ENCODE assay signal across 8 mouse cellular contexts in genomic region chr11:98002627-98003026, GRCm38 (mm10). TPM values are rescaled to one million over a fixed set of nuclear protein-coding genes. Genes with fewer than 3 reads are reported as not detected.
DNase-seq lines count a peak whose midpoint lies in the region; ATAC-seq and TF ChIP-seq lines count a peak whose summit lies in the region.

No protein-coding gene starts in this region.

- peak overlapping the region; percentile 29 for H3K4me2 ChIP-seq in forebrain, embryonic 12.5 days
- 0 out of 2 replicates have a peak overlapping the region, but pooled peaks have one; percentile 10 for H3K4me2 ChIP-seq in hindbrain, postnatal 0 days (ENCODE audit: low read depth, low read length)
- H3K4me2 ChIP-seq in liver, embryonic 12.5 days: peak overlapping the region; percentile 61
- peak overlapping the region; percentile 24 for H3K4me2 ChIP-seq in neural tube, embryonic 11.5 days (ENCODE audit: low read depth)

- H3K27me3 ChIP-seq in forebrain, embryonic 12.5 days: peaks cover 49% of the 10 kb centered on the region
- no peaks in the 10 kb centered on the region for H3K27me3 ChIP-seq in hindbrain, postnatal 0 days (ENCODE audit: insufficient read depth, low read length)
- peaks cover 81% of the 10 kb centered on the region for H3K27me3 ChIP-seq in liver, embryonic 12.5 days (replicated peaks)
- peaks cover 3% of the 10 kb centered on the region; the same call in 1 of the 2 replicates for H3K27me3 ChIP-seq in neural tube, embryonic 11.5 days (ENCODE audit: control insufficient read depth, insufficient read depth, low read length)
- no peaks in the 10 kb centered on the region for H3K27me3 ChIP-seq in thymus, adult 2 months (ENCODE audit: control insufficient read depth, insufficient read depth, low read length)

- DNase-seq in left cerebral cortex, adult 2 months (ENCODE audit: extremely low spot score in 1 of 2, low spot score in 2 of 2): peak in 1 of 2 experiments; percentile 66
- DNase-seq in left cerebral cortex, postnatal 36 days (ENCODE audit: low spot score in 2 of 2): no peak
- peak; percentile 87 for DNase-seq in hindbrain, postnatal 0 days (ENCODE audit: low spot score)
- peak; percentile 79 for DNase-seq in neural tube, embryonic 11.5 days (ENCODE audit: low spot score)
- peak; percentile 94 for DNase-seq in thymus, adult 2 months

- TF ChIP-seq POLR2A in thymus, adult 2 months (IDR thresholded peaks at IDR 0.05; ENCODE audit: control insufficient read depth, extremely low read depth, insufficient read depth, low read length, poor library complexity): no peak; the same call in 1 of the 2 replicates

- intact Hi-C loops in left cerebral cortex, adult 2 months (cut with DNase I): no loop called here
- intact Hi-C loops in left cerebral cortex, postnatal 36 days (cut with DNase I): no loop called here

- peak; percentile 80 for TF ChIP-seq CTCF in left cerebral cortex, adult 2 months (IDR thresholded peaks at IDR 0.05)
- TF ChIP-seq CTCF in hindbrain, postnatal 0 days (IDR thresholded peaks at IDR 0.05; ENCODE audit: low read depth): peak; percentile 86
- peak; percentile 83; the same call in 1 of the 2 replicates for TF ChIP-seq CTCF in thymus, adult 2 months (IDR thresholded peaks at IDR 0.05; ENCODE audit: borderline replicate concordance, control insufficient read depth, extremely low read depth, insufficient read depth, low read length, poor library complexity)

- H3K27ac ChIP-seq in left cerebral cortex, adult 2 months: peak overlapping the region; percentile 70
- no peak overlapping the region for H3K27ac ChIP-seq in brown adipose tissue, adult 24 weeks (replicated peaks; ENCODE audit: low read depth, low read length)
- H3K27ac ChIP-seq in forebrain, embryonic 12.5 days: no peak overlapping the region
- H3K27ac ChIP-seq in hindbrain, postnatal 0 days: no peak overlapping the region
- no peak overlapping the region for H3K27ac ChIP-seq in liver, embryonic 12.5 days
- H3K27ac ChIP-seq in neural tube, embryonic 11.5 days (ENCODE audit: low read depth, low read length): no peak overlapping the region
- peak overlapping the region; percentile 99 for H3K27ac ChIP-seq in thymus, adult 2 months (ENCODE audit: control insufficient read depth, insufficient read depth, low read length)

- H3K4me3 ChIP-seq in left cerebral cortex, adult 2 months: no peak overlapping the region
- peak overlapping the region; percentile 52 for H3K4me3 ChIP-seq in brown adipose tissue, adult 24 weeks (ENCODE audit: insufficient read depth, low read depth, low read length)
- no peak overlapping the region for H3K4me3 ChIP-seq in forebrain, embryonic 12.5 days (replicated peaks)
- H3K4me3 ChIP-seq in hindbrain, postnatal 0 days (ENCODE audit: low read length): no peak overlapping the region
- peak overlapping the region; percentile 38 for H3K4me3 ChIP-seq in liver, embryonic 12.5 days
- no peak overlapping the region for H3K4me3 ChIP-seq in neural tube, embryonic 11.5 days (ENCODE audit: low read depth, low read length)
- H3K4me3 ChIP-seq in thymus, adult 2 months (ENCODE audit: control insufficient read depth, insufficient read depth, low read length): peak overlapping the region; percentile 26

- peaks cover 37% of the 10 kb centered on the region for H3K36me3 ChIP-seq in forebrain, embryonic 12.5 days (replicated peaks)
- peaks cover 13% of the 10 kb centered on the region; the same call in 1 of the 2 replicates for H3K36me3 ChIP-seq in hindbrain, postnatal 0 days (ENCODE audit: insufficient read depth, low read length)
- no peaks in the 10 kb centered on the region for H3K36me3 ChIP-seq in liver, embryonic 12.5 days
- peaks cover 6% of the 10 kb centered on the region; the same call in 1 of the 2 replicates for H3K36me3 ChIP-seq in neural tube, embryonic 11.5 days (ENCODE audit: control insufficient read depth, insufficient read depth, low read length)
- H3K36me3 ChIP-seq in thymus, adult 2 months (ENCODE audit: control insufficient read depth, insufficient read depth, low read length): no peaks in the 10 kb centered on the region

- ATAC-seq in forebrain, embryonic 12.5 days (ENCODE audit: low FRiP score): peak; percentile 11; the same call in 1 of the 2 replicates
- ATAC-seq in hindbrain, postnatal 0 days: 0 out of 2 replicates have a peak, but pooled peaks have one; percentile 24
- no peak for ATAC-seq in liver, embryonic 12.5 days
- no peak for ATAC-seq in neural tube, embryonic 11.5 days (ENCODE audit: insufficient read depth, low FRiP score, low TSS enrichment)

- 0 out of 2 replicates have a peak overlapping the region, but pooled peaks have one; percentile 26 for H3K9ac ChIP-seq in forebrain, embryonic 12.5 days
- H3K9ac ChIP-seq in hindbrain, postnatal 0 days (replicated peaks; ENCODE audit: low read length): no peak overlapping the region
- H3K9ac ChIP-seq in liver, embryonic 12.5 days: peak overlapping the region; percentile 18; the same call in 1 of the 2 replicates
- H3K9ac ChIP-seq in neural tube, embryonic 11.5 days (ENCODE audit: low read length): no peak overlapping the region; the same call in 1 of the 2 replicates

- no peaks in the 10 kb centered on the region for H3K9me3 ChIP-seq in forebrain, embryonic 12.5 days
- H3K9me3 ChIP-seq in hindbrain, postnatal 0 days (ENCODE audit: low read length): no peaks in the 10 kb centered on the region
- no peaks in the 10 kb centered on the region for H3K9me3 ChIP-seq in liver, embryonic 12.5 days (replicated peaks)
- H3K9me3 ChIP-seq in neural tube, embryonic 11.5 days (ENCODE audit: control insufficient read depth, low read length): no peaks in the 10 kb centered on the region

- WGBS in forebrain, embryonic 12.5 days: 5% methylated on average over 12 of the region's 12 CpGs
- WGBS in hindbrain, postnatal 0 days: 17% methylated on average over 12 of the region's 12 CpGs
- WGBS in liver, embryonic 12.5 days (ENCODE audit: insufficient replicate concordance): 6% methylated on average over 12 of the region's 12 CpGs
- 6% methylated on average over 12 of the region's 12 CpGs for WGBS in neural tube, embryonic 11.5 days
- 55% methylated on average over 12 of the region's 12 CpGs for WGBS in thymus, adult 2 months

- H3K4me1 ChIP-seq in brown adipose tissue, adult 24 weeks (ENCODE audit: control insufficient read depth, insufficient read depth, insufficient read length, low read length): no peaks in the 10 kb centered on the region
- peaks cover 36% of the 10 kb centered on the region for H3K4me1 ChIP-seq in forebrain, embryonic 12.5 days
- H3K4me1 ChIP-seq in hindbrain, postnatal 0 days (ENCODE audit: insufficient read depth, low read length): no peaks in the 10 kb centered on the region
- peaks cover 30% of the 10 kb centered on the region for H3K4me1 ChIP-seq in liver, embryonic 12.5 days
- no peaks in the 10 kb centered on the region for H3K4me1 ChIP-seq in neural tube, embryonic 11.5 days (ENCODE audit: control insufficient read depth, insufficient read depth, low read length)
- H3K4me1 ChIP-seq in thymus, adult 2 months (replicated peaks; ENCODE audit: control insufficient read depth, insufficient read depth, low read length): peaks cover 55% of the 10 kb centered on the region

RNA-seq across cellular contexts. Expression of gene Arl5c, which starts 6.6 kb away (rescaled TPM):
- 1 to 10 TPM; 1.2 TPM for total RNA-seq in left cerebral cortex, adult 2 months (2021)
- 1 to 10 TPM in 1 of 2 experiments, under 1 TPM in 1; 0.93 to 1.7 TPM for total RNA-seq in left cerebral cortex, postnatal 36 days (2021)
- 0.87 TPM in 1 of 2 replicates, not detected in the other for polyA plus RNA-seq in brown adipose tissue, adult 24 weeks (2012; ENCODE audit: insufficient read depth, insufficient read length, missing spikeins)
- polyA plus RNA-seq in forebrain, embryonic 12.5 days (2016; fragmentation: Nextera tagmentation; extraction: Ambion mirVana): 7.0 and 7.8 TPM in 2 replicates
- total RNA-seq in hindbrain, postnatal 0 days (2014; rRNA removed): 2.0 and 2.6 TPM in 2 replicates
- polyA plus RNA-seq in hindbrain, postnatal 0 days (2015; fragmentation: Nextera tagmentation; extraction: Ambion mirVana): 3.6 and 4.8 TPM in 2 replicates
- 15.6 and 17.1 TPM in 2 replicates for polyA plus RNA-seq in liver, embryonic 12.5 days (2016; fragmentation: Nextera tagmentation; extraction: Ambion mirVana)
- 10.6 and 14.1 TPM in 2 replicates for polyA plus RNA-seq in neural tube, embryonic 11.5 days (2014; fragmentation: Nextera tagmentation; extraction: Ambion mirVana)
- 181 and 217 TPM in 2 replicates for polyA plus RNA-seq in thymus, adult 2 months (2012; rRNA removed)

RNA-seq across cellular contexts. Expression of gene Plxdc1, which starts 16.4 kb away (rescaled TPM):
- total RNA-seq in left cerebral cortex, adult 2 months (2021): 10 to 100 TPM; 35.2 to 37.1 TPM
- 10 to 100 TPM; 26.3 to 39.3 TPM for total RNA-seq in left cerebral cortex, postnatal 36 days (2021)
- polyA plus RNA-seq in brown adipose tissue, adult 24 weeks (2012; ENCODE audit: insufficient read depth, insufficient read length, missing spikeins): 0.38 and 0.55 TPM in 2 replicates
- polyA plus RNA-seq in forebrain, embryonic 12.5 days (2016; fragmentation: Nextera tagmentation; extraction: Ambion mirVana): 0.22 and 0.33 TPM in 2 replicates
- total RNA-seq in hindbrain, postnatal 0 days (2014; rRNA removed): 1.5 and 3.8 TPM in 2 replicates
- polyA plus RNA-seq in hindbrain, postnatal 0 days (2015; fragmentation: Nextera tagmentation; extraction: Ambion mirVana): 4.2 and 4.6 TPM in 2 replicates
- polyA plus RNA-seq in liver, embryonic 12.5 days (2016; fragmentation: Nextera tagmentation; extraction: Ambion mirVana): 0.33 and 0.38 TPM in 2 replicates
- 0.24 TPM in 1 of 2 replicates, not detected in the other for polyA plus RNA-seq in neural tube, embryonic 11.5 days (2014; fragmentation: Nextera tagmentation; extraction: Ambion mirVana)
- 77.5 and 94.1 TPM in 2 replicates for polyA plus RNA-seq in thymus, adult 2 months (2012; rRNA removed)

RNA-seq across cellular contexts. Expression of gene Cacnb1, which starts 20.2 kb away (rescaled TPM):
- total RNA-seq in left cerebral cortex, adult 2 months (2021): 100 to 1,000 TPM; 150 to 170 TPM
- total RNA-seq in left cerebral cortex, postnatal 36 days (2021): 100 to 1,000 TPM; 149 to 163 TPM
- 2.6 and 3.4 TPM in 2 replicates for polyA plus RNA-seq in brown adipose tissue, adult 24 weeks (2012; ENCODE audit: insufficient read depth, insufficient read length, missing spikeins)
- 22.5 and 29.3 TPM in 2 replicates for polyA plus RNA-seq in forebrain, embryonic 12.5 days (2016; fragmentation: Nextera tagmentation; extraction: Ambion mirVana)
- 83.4 and 84.4 TPM in 2 replicates for total RNA-seq in hindbrain, postnatal 0 days (2014; rRNA removed)
- polyA plus RNA-seq in hindbrain, postnatal 0 days (2015; fragmentation: Nextera tagmentation; extraction: Ambion mirVana): 43.1 and 51.0 TPM in 2 replicates
- polyA plus RNA-seq in liver, embryonic 12.5 days (2016; fragmentation: Nextera tagmentation; extraction: Ambion mirVana): 0.95 and 1.0 TPM in 2 replicates
- 15.2 and 15.8 TPM in 2 replicates for polyA plus RNA-seq in neural tube, embryonic 11.5 days (2014; fragmentation: Nextera tagmentation; extraction: Ambion mirVana)
- 27.1 and 32.9 TPM in 2 replicates for polyA plus RNA-seq in thymus, adult 2 months (2012; rRNA removed)

RNA-seq across cellular contexts. Expression of gene Rpl19, which starts 23.9 kb away (rescaled TPM):
- total RNA-seq in left cerebral cortex, adult 2 months (2021): 100 to 1,000 TPM; 560 to 591 TPM
- total RNA-seq in left cerebral cortex, postnatal 36 days (2021): 100 to 1,000 TPM; 524 to 620 TPM
- 937 and 961 TPM in 2 replicates for polyA plus RNA-seq in brown adipose tissue, adult 24 weeks (2012; ENCODE audit: insufficient read depth, insufficient read length, missing spikeins)
- polyA plus RNA-seq in forebrain, embryonic 12.5 days (2016; fragmentation: Nextera tagmentation; extraction: Ambion mirVana): 737 and 747 TPM in 2 replicates
- total RNA-seq in hindbrain, postnatal 0 days (2014; rRNA removed): 462 and 515 TPM in 2 replicates
- 650 and 673 TPM in 2 replicates for polyA plus RNA-seq in hindbrain, postnatal 0 days (2015; fragmentation: Nextera tagmentation; extraction: Ambion mirVana)
- polyA plus RNA-seq in liver, embryonic 12.5 days (2016; fragmentation: Nextera tagmentation; extraction: Ambion mirVana): 869 and 913 TPM in 2 replicates
- 926 and 968 TPM in 2 replicates for polyA plus RNA-seq in neural tube, embryonic 11.5 days (2014; fragmentation: Nextera tagmentation; extraction: Ambion mirVana)
- 1,012 and 1,033 TPM in 2 replicates for polyA plus RNA-seq in thymus, adult 2 months (2012; rRNA removed)

RNA-seq across cellular contexts. Expression of gene Stac2, which starts 50.6 kb away (rescaled TPM):
- 10 to 100 TPM; 97.3 to 99.9 TPM for total RNA-seq in left cerebral cortex, adult 2 months (2021)
- total RNA-seq in left cerebral cortex, postnatal 36 days (2021): 100 to 1,000 TPM in 1 of 2 experiments, 10 to 100 TPM in 1; 69.6 to 102 TPM
- 0.44 TPM in 1 of 2 replicates, not detected in the other for polyA plus RNA-seq in brown adipose tissue, adult 24 weeks (2012; ENCODE audit: insufficient read depth, insufficient read length, missing spikeins)
- 1.6 TPM in 2 replicates for polyA plus RNA-seq in forebrain, embryonic 12.5 days (2016; fragmentation: Nextera tagmentation; extraction: Ambion mirVana)
- total RNA-seq in hindbrain, postnatal 0 days (2014; rRNA removed): 4.4 and 6.9 TPM in 2 replicates
- 5.8 and 6.1 TPM in 2 replicates for polyA plus RNA-seq in hindbrain, postnatal 0 days (2015; fragmentation: Nextera tagmentation; extraction: Ambion mirVana)
- polyA plus RNA-seq in liver, embryonic 12.5 days (2016; fragmentation: Nextera tagmentation; extraction: Ambion mirVana): 0.07 and 0.10 TPM in 2 replicates
- 6.6 and 6.8 TPM in 2 replicates for polyA plus RNA-seq in neural tube, embryonic 11.5 days (2014; fragmentation: Nextera tagmentation; extraction: Ambion mirVana)
- polyA plus RNA-seq in thymus, adult 2 months (2012; rRNA removed): 0.50 and 0.55 TPM in 2 replicates

Comparison
In these comparisons a context has a peak if more than half of its experiments do, and no peak if none do; other contexts are left out.
1. DNase-seq: peak in hindbrain, postnatal 0 days (single experiment), neural tube, embryonic 11.5 days (single experiment) and thymus, adult 2 months (single experiment); none in left cerebral cortex, postnatal 36 days (0 of 2).
2. H3K27ac ChIP-seq: peak in left cerebral cortex, adult 2 months (single experiment) and thymus, adult 2 months (single experiment); none in brown adipose tissue, adult 24 weeks (single experiment), forebrain, embryonic 12.5 days (single experiment), hindbrain, postnatal 0 days (single experiment), liver, embryonic 12.5 days (single experiment) and neural tube, embryonic 11.5 days (single experiment).
3. H3K4me3 ChIP-seq: peak in brown adipose tissue, adult 24 weeks (single experiment), liver, embryonic 12.5 days (single experiment) and thymus, adult 2 months (single experiment); none in left cerebral cortex, adult 2 months (single experiment), forebrain, embryonic 12.5 days (single experiment), hindbrain, postnatal 0 days (single experiment) and neural tube, embryonic 11.5 days (single experiment).
4. ATAC-seq: peak in forebrain, embryonic 12.5 days (single experiment) and hindbrain, postnatal 0 days (single experiment); none in liver, embryonic 12.5 days (single experiment) and neural tube, embryonic 11.5 days (single experiment).
5. H3K4me2 ChIP-seq: peak in every context shown above with its lines; median percentile 61 in liver, embryonic 12.5 days; 29 in forebrain, embryonic 12.5 days; 24 in neural tube, embryonic 11.5 days; 10 in hindbrain, postnatal 0 days.
6. H3K9ac ChIP-seq: peak in forebrain, embryonic 12.5 days (single experiment) and liver, embryonic 12.5 days (single experiment); none in hindbrain, postnatal 0 days (single experiment) and neural tube, embryonic 11.5 days (single experiment).
7. RNA of gene Arl5c, which starts 6.6 kb away (polyA plus RNA-seq): 181 to 217 TPM in thymus, adult 2 months; 15.6 to 17.1 TPM in liver, embryonic 12.5 days, 10.6 to 14.1 TPM in neural tube, embryonic 11.5 days, 7.0 to 7.8 TPM in forebrain, embryonic 12.5 days, 3.6 to 4.8 TPM in hindbrain, postnatal 0 days and 0.87 TPM in brown adipose tissue, adult 24 weeks; every median in the first group is over 10 times any median in the second.
8. RNA of gene Plxdc1, which starts 16.4 kb away (polyA plus RNA-seq): 77.5 to 94.1 TPM in thymus, adult 2 months; 4.2 to 4.6 TPM in hindbrain, postnatal 0 days, 0.38 to 0.55 TPM in brown adipose tissue, adult 24 weeks, 0.33 to 0.38 TPM in liver, embryonic 12.5 days, 0.22 to 0.33 TPM in forebrain, embryonic 12.5 days and 0.24 TPM in neural tube, embryonic 11.5 days; every median in the first group is over 10 times any median in the second.
9. Peak in every context shown above with its lines, with median percentiles within 50 percentile points of each other: CTCF ChIP-seq.